Mouse (Mus musculus) CD8-positive naive resting alpha-beta T cell, adult 2 months (primary cell): Measurements from ENCODE around the gene Lrmda.

Source experiments
- DNase-seq, 2 experiments: peaks; one replicate each; pipeline ENCODE4 v3.0.0; 2022; ENCODE audit warnings: low read depth in 2 of 2, low spot score in 2 of 2

Gene Lrmda

GRCm38 (mm10) chr14:22037498-22038131, 18.1 kb downstream of the Lrmda start:
- DNase-seq = no peak

- DNase-seq = no peak
These were observed 22.6 kb downstream of the Lrmda start for GRCm38 (mm10) chr14:22042146-22042545.

- no peak for DNase-seq
These were observed 23.9 kb downstream of the Lrmda start for GRCm38 (mm10) chr14:22043420-22043819.

- DNase-seq = no peak
These were observed 26.8 kb downstream of the Lrmda start for GRCm38 (mm10) chr14:22046262-22046856.

- no peak for DNase-seq
These were observed 28.8 kb downstream of the Lrmda start for GRCm38 (mm10) chr14:22048068-22048899.

- DNase-seq = no peak
These were observed 29.3 kb downstream of the Lrmda start for GRCm38 (mm10) chr14:22048900-22049199.

GRCm38 (mm10) chr14:22049282-22049681, 29.8 kb downstream of the Lrmda start:
- DNase-seq = no peak

- no peak for DNase-seq
These were observed 32.6 kb downstream of the Lrmda start for GRCm38 (mm10) chr14:22051941-22052664.

GRCm38 (mm10) chr14:22055630-22056029, 36.1 kb downstream of the Lrmda start:
- no peak for DNase-seq

- DNase-seq = no peak
These were observed 36.7 kb downstream of the Lrmda start for GRCm38 (mm10) chr14:22056246-22056645.

- DNase-seq = no peak
These were observed 39.2 kb downstream of the Lrmda start for GRCm38 (mm10) chr14:22058729-22059128.

GRCm38 (mm10) chr14:22059348-22059861, 39.9 kb downstream of the Lrmda start:
- DNase-seq = no peak

- no peak for DNase-seq
These were observed 41.3 kb downstream of the Lrmda start for GRCm38 (mm10) chr14:22060787-22061186.

GRCm38 (mm10) chr14:22062117-22062855, 42.8 kb downstream of the Lrmda start:
- no peak for DNase-seq

- DNase-seq = no peak
These were observed 49.7 kb downstream of the Lrmda start for GRCm38 (mm10) chr14:22069169-22069568.

GRCm38 (mm10) chr14:22073385-22073784, 53.9 kb downstream of the Lrmda start:
- no peak for DNase-seq

GRCm38 (mm10) chr14:22074229-22074628, 54.7 kb downstream of the Lrmda start:
- no peak for DNase-seq

- DNase-seq = no peak
These were observed 64.4 kb downstream of the Lrmda start for GRCm38 (mm10) chr14:22083931-22084330.

- no peak for DNase-seq
These were observed 65.9 kb downstream of the Lrmda start for GRCm38 (mm10) chr14:22085411-22085810.

- no peak for DNase-seq
These were observed 69.1 kb downstream of the Lrmda start for GRCm38 (mm10) chr14:22088604-22089003.

- DNase-seq = no peak
These were observed 69.8 kb downstream of the Lrmda start for GRCm38 (mm10) chr14:22089331-22089730.
